Mouse (Mus musculus) mature B cell (primary cell): Measurements from ENCODE around the gene Cox14.

Source experiments
- in situ Hi-C: fragments of 300-500 bp; cut with MboI; formaldehyde crosslinking; loops from 2 replicates; pipeline ENCODE4 v1.14.3; 2019

The Cox14 gene

GRCm38 (mm10) chr15:99708176-99708575, 17.2 kb upstream of the Cox14 start:
- in situ Hi-C loops, result no loop called here

GRCm38 (mm10) chr15:99710221-99711190, 14.9 kb upstream of the Cox14 start:
- in situ Hi-C loops, result no loop called here

- in situ Hi-C loops, result no loop called here
Observed at GRCm38 (mm10) chr15:99711491-99711890, 13.9 kb upstream of the Cox14 start.

- in situ Hi-C loops, result no loop called here
Observed at GRCm38 (mm10) chr15:99712666-99713559, 12.5 kb upstream of the Cox14 start.

- in situ Hi-C loops, result no loop called here
Observed at GRCm38 (mm10) chr15:99713569-99713968, 11.8 kb upstream of the Cox14 start.

- in situ Hi-C loops, result no loop called here
Observed at GRCm38 (mm10) chr15:99714206-99714605, 11.2 kb upstream of the Cox14 start.

GRCm38 (mm10) chr15:99714858-99715257, 10.6 kb upstream of the Cox14 start:
- in situ Hi-C loops, result no loop called here

GRCm38 (mm10) chr15:99715361-99715865, 10.0 kb upstream of the Cox14 start:
- in situ Hi-C loops, result no loop called here

- in situ Hi-C loops, result no loop called here
Observed at GRCm38 (mm10) chr15:99715982-99716746, 9.3 kb upstream of the Cox14 start.

GRCm38 (mm10) chr15:99716814-99717213, 8.6 kb upstream of the Cox14 start:
- in situ Hi-C loops, result no loop called here

- in situ Hi-C loops, result no loop called here
Observed at GRCm38 (mm10) chr15:99717386-99718334, 7.8 kb upstream of the Cox14 start, which contains the start of gene Gpd1. Gene Gpd1, plus strand, starts transcription at chr15:99717515.

- in situ Hi-C loops, result no loop called here
Observed at GRCm38 (mm10) chr15:99718461-99719021, 6.9 kb upstream of the Cox14 start.

- in situ Hi-C loops, result loop anchor here (5.0 kb wide), 1 partner anchor 52 kb away; the partner anchor contains the start of gene Cers5
Observed at GRCm38 (mm10) chr15:99719865-99720264, 5.6 kb upstream of the Cox14 start.

GRCm38 (mm10) chr15:99721921-99722743, 3.3 kb upstream of the Cox14 start:
- in situ Hi-C loops, result loop anchor here (5.0 kb wide), 1 partner anchor 50 kb away; the partner anchor contains the start of gene Cers5

- in situ Hi-C loops, result loop anchor here (5.0 kb wide), 1 partner anchor 49 kb away; the partner anchor contains the start of gene Cers5
Observed at GRCm38 (mm10) chr15:99723120-99723514, 2.3 kb upstream of the Cox14 start.

- in situ Hi-C loops, result loop anchor here (5.0 kb wide), 1 partner anchor 49 kb away; the partner anchor contains the start of gene Cers5
Observed at GRCm38 (mm10) chr15:99723515-99724291, 1.7 kb upstream of the Cox14 start.

GRCm38 (mm10) chr15:99724292-99725021, 961 bp upstream of the Cox14 start:
- in situ Hi-C loops, result loop anchor here (5.0 kb wide), 1 partner anchor 48 kb away; the partner anchor contains the start of gene Cers5
